Mouse (Mus musculus): ENCODE results near the gene Aldh4a1.

DNA sequence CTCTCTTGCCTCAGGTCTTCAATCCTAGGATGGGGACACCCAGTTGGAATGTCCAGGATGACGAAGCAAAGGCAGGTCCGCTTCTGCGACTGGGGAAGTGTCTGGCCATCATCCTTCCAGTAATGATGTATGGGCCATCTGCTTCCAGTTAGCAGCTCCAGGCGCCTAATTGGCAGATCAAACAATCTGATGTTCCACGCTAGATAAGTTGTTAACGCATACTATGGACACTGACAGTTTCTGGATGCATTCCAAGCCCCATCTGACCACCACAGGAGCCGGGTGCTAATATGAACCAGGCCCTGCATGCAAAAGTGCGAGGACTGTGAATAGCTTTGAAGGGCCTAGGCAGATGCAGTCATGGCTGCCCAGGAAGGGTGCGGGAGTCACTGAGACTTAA, 53.0 kb downstream of the Aldh4a1 start:
- no peak for TF ChIP-seq CTCF (IDR thresholded peaks at IDR 0.05; ENCODE audit: low read depth)
- no peak for TF ChIP-seq EP300 (IDR thresholded peaks at IDR 0.05; ENCODE audit: low read depth)
